Mouse (Mus musculus) hindbrain, embryonic 14.5 days (tissue): ENCODE results near the gene Letm1. TPM values are rescaled to one million over a fixed set of nuclear protein-coding genes. Genes with fewer than 3 reads are reported as not detected.

Experiments used
- ATAC-seq: fragments of 200-750 bp; cut with Nextera tagmentation; 2 replicates; pipeline ENCODE4 v1.8.0; 2017; ENCODE audit warnings: moderate number of reproducible peaks, mild to moderate bottlenecking, moderate TSS enrichment, moderate library complexity; ENCODE audit not compliant: low FRiP score
- DNase-seq: peaks from one replicate; pipeline ENCODE4 v3.0.0-alpha.2; 2015; ENCODE audit warnings: low spot score
- H3K27ac ChIP-seq: fragments of 300-500 bp; sonication (generic); 2 replicates; pipeline ENCODE4 v1.5.1; 2014; ENCODE audit warnings: mild to moderate bottlenecking, moderate library complexity
- H3K27me3 ChIP-seq: fragments of 300-500 bp; sonication (generic); 2 replicates; pipeline ENCODE4 v1.6.1; 2014; ENCODE audit warnings: mild to moderate bottlenecking, low read length, mixed read lengths; ENCODE audit not compliant: control insufficient read depth, insufficient read depth
- H3K36me3 ChIP-seq: fragments of 300-500 bp; sonication (generic); replicated peaks from 2 replicates; pipeline ENCODE4 v1.6.1; 2014; ENCODE audit not compliant: control insufficient read depth, insufficient read depth
- H3K4me1 ChIP-seq: fragments of 300-500 bp; sonication (generic); replicated peaks from 2 replicates; pipeline ENCODE4 v1.6.1; 2014; ENCODE audit warnings: antibody characterized with exemption, low read length, mixed read lengths; ENCODE audit not compliant: control insufficient read depth, insufficient read depth
- H3K4me2 ChIP-seq: fragments of 300-500 bp; sonication (generic); replicated peaks from 2 replicates; pipeline ENCODE4 v1.6.1; 2014; ENCODE audit warnings: mild to moderate bottlenecking, moderate library complexity
- H3K4me3 ChIP-seq: fragments of 300-500 bp; sonication (generic); replicated peaks from 2 replicates; pipeline ENCODE4 v1.5.1; 2014; ENCODE audit warnings: mild to moderate bottlenecking, low read length
- H3K9ac ChIP-seq: fragments of 300-500 bp; sonication (generic); 2 replicates; pipeline ENCODE4 v1.6.1; 2014
- H3K9me3 ChIP-seq: fragments of 300-500 bp; sonication (generic); 2 replicates; pipeline ENCODE4 v1.6.1; 2016; ENCODE audit warnings: low read length; ENCODE audit not compliant: control insufficient read depth
- WGBS: fragments of 180-500 bp; shearing (Covaris S2); extraction: QIAGEN DNeasy Blood & Tissue Kit; methylation state at CpG from one replicate; pipeline ENCODE4 v1.1.7; 2014; 5-methylcytosine and 5-hydroxymethylcytosine counted together
- polyA plus RNA-seq: library from polyadenylated mRNA; unstranded; fragments of >200 nt; fragmentation: Nextera tagmentation; extraction: Ambion mirVana; gene quantifications from 2 replicates; pipeline ENCODE4 v1.2.1, GENCODE M21; 2014

Letm1 gene
- polyA plus RNA-seq, 1 experiment from 2014 or later = 73.3 TPM

- no peaks in the 10 kb centered on the region for H3K9me3 ChIP-seq
- peak; percentile 36 for DNase-seq
- H3K27me3 ChIP-seq = peaks cover 45% of the 10 kb centered on the region
- peak overlapping the region; percentile 81 for H3K4me2 ChIP-seq
- H3K27ac ChIP-seq = 0 out of 2 replicates have a peak overlapping the region, but pooled peaks have one; percentile 20
- H3K9ac ChIP-seq = peak overlapping the region; percentile 57
- ATAC-seq = peak; percentile 63; the same call in 1 of the 2 replicates
- H3K36me3 ChIP-seq = no peaks in the 10 kb centered on the region
- peak overlapping the region; percentile 39 for H3K4me3 ChIP-seq
- 2% methylated on average over 68 of the region's 71 CpGs for WGBS
- H3K4me1 ChIP-seq = peaks cover 41% of the 10 kb centered on the region
Measured at GRCm38 (mm10) chr5:33694848-33695717, 87.5 kb downstream of the Letm1 start.

GRCm38 (mm10) chr5:33694461-33694847 lies 88.2 kb downstream of the Letm1 start:
- Histone ChIP-seq H3K27ac (no peak overlapping the region; the same call in 1 of the 2 replicates), H3K9me3 (no peaks in the 10 kb centered on the region), H3K4me3 (no peak overlapping the region), H3K36me3 (no peaks in the 10 kb centered on the region), H3K27me3 (peaks cover 45% of the 10 kb centered on the region), H3K4me2 (no peak overlapping the region), H3K9ac (no peak overlapping the region), H3K4me1 (peaks cover 45% of the 10 kb centered on the region)
- ATAC-seq = no peak
- WGBS = 42% methylated on average over 9 of the region's 9 CpGs
- DNase-seq = no peak

- Histone ChIP-seq H3K4me2 (0 out of 2 replicates have a peak overlapping the region, but pooled peaks have one; percentile 0), H3K9me3 (no peaks in the 10 kb centered on the region), H3K27me3 (peaks cover 45% of the 10 kb centered on the region), H3K4me3 (no peak overlapping the region), H3K36me3 (no peaks in the 10 kb centered on the region), H3K27ac (0 out of 2 replicates have a peak overlapping the region, but pooled peaks have one; percentile 5), H3K9ac (no peak overlapping the region; the same call in 1 of the 2 replicates), H3K4me1 (peaks cover 43% of the 10 kb centered on the region)
- peak; percentile 31 for DNase-seq
- 2% methylated on average over 24 of the region's 24 CpGs for WGBS
- no peak for ATAC-seq
Measured at GRCm38 (mm10) chr5:33692393-33692792, 90.2 kb downstream of the Letm1 start.

GRCm38 (mm10) chr5:33689852-33690645 lies 92.6 kb downstream of the Letm1 start:
- WGBS = 56% methylated on average over 11 of the region's 11 CpGs
- Histone ChIP-seq H3K27me3 (peaks cover 26% of the 10 kb centered on the region), H3K9me3 (no peaks in the 10 kb centered on the region), H3K4me2 (peak overlapping the region; percentile 23; the same call in 1 of the 2 replicates), H3K4me1 (peaks cover 32% of the 10 kb centered on the region), H3K9ac (no peak overlapping the region), H3K36me3 (no peaks in the 10 kb centered on the region), H3K27ac (peak overlapping the region; percentile 63; the same call in 1 of the 2 replicates), H3K4me3 (no peak overlapping the region)
- peak; percentile 35 for ATAC-seq
- no peak for DNase-seq

Other genes starting within 250 kb of the Letm1 start
- 26.8 and 30.2 TPM in 2 replicates for gene Fam53a, start 153.2 kb downstream of the Letm1 start, polyA plus RNA-seq
- gene Gm9903, start 152.9 kb downstream of the Letm1 start, polyA plus RNA-seq = 0.64 and 0.77 TPM in 2 replicates
- gene Slbp, start 130.2 kb downstream of the Letm1 start, polyA plus RNA-seq = 115 and 125 TPM in 2 replicates
- 32.3 and 41.0 TPM in 2 replicates for gene Tacc3, start 124.7 kb downstream of the Letm1 start, polyA plus RNA-seq
- gene Tmem129, start 124.4 kb downstream of the Letm1 start, polyA plus RNA-seq = 27.5 and 28.8 TPM in 2 replicates
- gene Fgfr3, start 61.1 kb downstream of the Letm1 start, polyA plus RNA-seq = 46.5 and 47.2 TPM in 2 replicates
- gene Nsd2, start 37.9 kb upstream of the Letm1 start, polyA plus RNA-seq = 102 and 106 TPM in 2 replicates
- 35.1 and 35.5 TPM in 2 replicates for gene Nelfa, start 153.6 kb upstream of the Letm1 start, polyA plus RNA-seq
- gene Gm1673, start 200.6 kb upstream of the Letm1 start, polyA plus RNA-seq = 425 and 498 TPM in 2 replicates
- 3.9 and 4.5 TPM in 2 replicates for gene Nat8l, start 213.2 kb upstream of the Letm1 start, polyA plus RNA-seq